Mouse (Mus musculus) hindbrain, embryonic 15.5 days (tissue): ENCODE measurements at regions not wholly inside any gene's neighbourhood (a gene's known extent, or its start where the extent isn't known, plus 50 kb on each side); places are given as distances from the start of the nearest gene placed in this dataset.

Experiments used
- ATAC-seq: fragments of 200-750 bp; cut with Nextera tagmentation; 2 replicates; pipeline ENCODE4 v1.8.0; 2017; ENCODE audit warnings: low read depth, moderate number of reproducible peaks, moderate TSS enrichment; ENCODE audit not compliant: low FRiP score
- H3K27ac ChIP-seq: fragments of 300-500 bp; sonication (generic); replicated peaks from 2 replicates; pipeline ENCODE4 v1.5.1; 2015; ENCODE audit warnings: mild to moderate bottlenecking, inconsistent platforms
- H3K27me3 ChIP-seq: fragments of 300-500 bp; sonication (generic); 2 replicates; pipeline ENCODE4 v1.6.1; 2015; ENCODE audit warnings: control low read depth, inconsistent platforms
- H3K36me3 ChIP-seq: fragments of 300-500 bp; sonication (generic); 2 replicates; pipeline ENCODE4 v1.6.1; 2015; ENCODE audit warnings: control low read depth, inconsistent platforms
- H3K4me1 ChIP-seq: fragments of 300-500 bp; sonication (generic); replicated peaks from 2 replicates; pipeline ENCODE4 v1.6.1; 2015; ENCODE audit warnings: control low read depth, inconsistent platforms
- H3K4me2 ChIP-seq: fragments of 300-500 bp; sonication (generic); 2 replicates; pipeline ENCODE4 v1.6.1; 2015; ENCODE audit warnings: moderate library complexity, mild to moderate bottlenecking, inconsistent platforms
- H3K4me3 ChIP-seq: fragments of 300-500 bp; sonication (generic); 2 replicates; pipeline ENCODE4 v1.5.1; 2015; ENCODE audit warnings: mild to moderate bottlenecking, inconsistent platforms
- H3K9ac ChIP-seq: fragments of 300-500 bp; sonication (generic); 2 replicates; pipeline ENCODE4 v1.6.1; 2015; ENCODE audit warnings: inconsistent platforms
- H3K9me3 ChIP-seq: fragments of 300-500 bp; sonication (generic); 2 replicates; pipeline ENCODE4 v1.6.1; 2016; ENCODE audit warnings: control low read depth, inconsistent platforms
- WGBS: fragments of 180-500 bp; shearing (Covaris S2); methylation state at CpG from one replicate; pipeline ENCODE4 v1.1.7; 2015; 5-methylcytosine and 5-hydroxymethylcytosine counted together

DNA sequence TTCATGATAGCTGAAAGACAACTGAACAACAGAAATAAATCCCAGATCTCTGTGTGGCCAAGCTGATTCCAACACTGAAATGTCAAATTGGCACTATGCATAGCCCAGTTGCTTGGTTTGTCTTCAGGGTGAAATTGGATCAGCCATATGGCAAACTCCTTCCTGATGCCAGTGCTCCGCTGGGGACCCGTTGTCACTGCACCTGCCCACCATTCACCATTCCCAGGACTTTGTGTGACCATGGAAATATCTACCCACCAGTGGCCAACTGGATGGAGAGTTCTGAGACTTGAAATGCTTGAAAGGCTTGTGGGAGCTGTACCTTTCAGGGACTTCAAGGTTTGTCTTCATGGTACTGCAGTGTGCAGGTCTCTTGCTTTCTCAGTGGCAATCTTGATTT is 777.2 kb downstream of the Epha4 start:
- Histone ChIP-seq H3K9ac (no peak overlapping the region), H3K36me3 (no peaks in the 10 kb centered on the region), H3K27ac (no peak overlapping the region), H3K27me3 (no peaks in the 10 kb centered on the region), H3K4me1 (no peaks in the 10 kb centered on the region), H3K4me2 (no peak overlapping the region), H3K4me3 (no peak overlapping the region), H3K9me3 (no peaks in the 10 kb centered on the region)
- ATAC-seq = no peak
- WGBS = 84% methylated on average over 2 of the region's 2 CpGs

DNA sequence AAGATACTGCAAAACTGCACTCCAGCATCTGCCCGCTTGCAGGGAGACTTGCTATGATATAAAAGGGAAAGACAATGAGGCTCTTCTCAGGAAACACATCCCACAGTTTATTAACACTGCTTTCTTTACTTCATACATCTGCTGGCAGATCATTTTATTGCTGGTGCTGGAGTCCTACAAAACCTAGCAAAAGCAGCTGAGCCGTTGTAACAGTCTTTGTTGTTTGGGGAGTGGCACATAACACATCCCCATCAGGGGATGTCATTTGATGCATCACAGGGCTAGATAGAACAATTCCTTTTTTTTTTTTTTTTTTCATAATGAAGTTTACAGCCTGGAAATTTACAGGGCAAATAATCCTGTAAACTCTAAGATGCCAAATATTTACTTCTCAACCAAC is 742.2 kb downstream of the Epha4 start:
- no peak overlapping the region for H3K27ac ChIP-seq
- no peak overlapping the region for H3K4me3 ChIP-seq
- H3K36me3 ChIP-seq = no peaks in the 10 kb centered on the region
- H3K9ac ChIP-seq = no peak overlapping the region
- 80% methylated on average over 2 of the region's 2 CpGs for WGBS
- no peaks in the 10 kb centered on the region for H3K4me1 ChIP-seq
- H3K9me3 ChIP-seq = no peaks in the 10 kb centered on the region
- no peak for ATAC-seq
- H3K27me3 ChIP-seq = no peaks in the 10 kb centered on the region
- no peak overlapping the region for H3K4me2 ChIP-seq

DNA sequence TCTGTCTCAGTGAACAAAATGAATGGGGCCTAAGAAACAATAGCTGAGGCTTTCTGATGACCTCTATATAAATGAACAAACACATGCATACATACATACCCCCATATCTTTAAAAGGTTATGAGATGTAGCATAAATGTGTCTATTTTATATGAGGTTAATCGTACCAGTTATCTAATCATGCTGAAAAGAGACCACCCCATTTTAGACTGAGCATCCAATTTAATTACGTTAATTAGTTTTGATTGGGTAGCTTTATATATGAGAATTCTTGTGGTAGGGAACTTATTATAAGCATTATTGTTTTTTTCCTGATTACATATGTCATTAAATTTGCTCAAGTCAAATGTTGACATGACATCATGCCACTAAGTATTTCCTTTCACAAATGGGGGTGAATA is 728.0 kb downstream of the Epha4 start:
- no peaks in the 10 kb centered on the region for H3K4me1 ChIP-seq
- no peaks in the 10 kb centered on the region for H3K36me3 ChIP-seq
- 88% methylated on average over 2 of the region's 2 CpGs for WGBS
- H3K9ac ChIP-seq = no peak overlapping the region
- no peak overlapping the region for H3K27ac ChIP-seq
- no peaks in the 10 kb centered on the region for H3K27me3 ChIP-seq
- H3K4me3 ChIP-seq = no peak overlapping the region
- no peak for ATAC-seq
- H3K9me3 ChIP-seq = no peaks in the 10 kb centered on the region
- no peak overlapping the region for H3K4me2 ChIP-seq

DNA sequence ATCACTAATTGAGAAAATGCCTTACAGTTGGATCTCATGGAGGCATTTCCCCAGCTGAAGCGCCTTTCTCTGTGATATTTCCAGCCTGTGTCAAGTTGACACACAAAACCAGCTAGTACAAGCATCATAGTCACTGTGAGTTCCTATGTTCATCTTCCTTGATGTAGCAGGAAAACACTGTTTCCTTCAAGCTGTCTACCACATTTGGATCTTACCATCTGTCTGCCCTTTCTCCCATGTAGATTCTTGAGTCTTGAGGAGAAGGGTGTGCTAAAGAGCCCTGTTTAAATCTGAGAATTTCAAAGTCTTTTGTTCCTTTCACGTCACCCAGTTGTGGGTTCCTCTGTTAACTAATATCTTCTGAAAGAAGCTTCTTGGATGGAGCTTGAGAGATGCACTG is 721.5 kb downstream of the Epha4 start:
- Histone ChIP-seq H3K36me3 (no peaks in the 10 kb centered on the region), H3K27me3 (no peaks in the 10 kb centered on the region), H3K9ac (no peak overlapping the region), H3K27ac (no peak overlapping the region), H3K9me3 (no peaks in the 10 kb centered on the region), H3K4me3 (no peak overlapping the region), H3K4me2 (no peak overlapping the region), H3K4me1 (no peaks in the 10 kb centered on the region)
- 93% methylated on average over 2 of the region's 2 CpGs for WGBS
- no peak for ATAC-seq

DNA sequence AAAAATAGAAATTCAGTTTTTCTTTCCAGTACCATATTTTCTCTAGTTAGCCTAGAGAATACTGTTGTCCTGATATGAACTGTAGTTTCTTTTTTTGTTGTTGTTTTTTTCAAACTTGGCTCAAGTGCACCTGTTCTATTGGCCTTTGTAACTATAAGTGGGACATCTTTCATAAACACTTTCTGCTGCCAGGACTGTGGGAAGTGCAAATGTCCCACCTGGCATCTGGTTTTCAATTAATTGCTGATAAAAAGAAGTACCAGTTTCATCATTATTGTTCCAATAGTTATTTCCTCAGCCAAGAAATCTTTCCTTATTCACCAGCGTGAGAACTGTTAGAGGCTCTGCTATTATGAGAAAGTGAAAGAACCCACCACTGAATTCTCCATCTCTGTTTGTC is 695.0 kb downstream of the Epha4 start:
- Histone ChIP-seq H3K27ac (no peak overlapping the region), H3K4me3 (no peak overlapping the region), H3K27me3 (no peaks in the 10 kb centered on the region), H3K9me3 (no peaks in the 10 kb centered on the region), H3K36me3 (no peaks in the 10 kb centered on the region), H3K4me2 (no peak overlapping the region), H3K9ac (no peak overlapping the region), H3K4me1 (no peaks in the 10 kb centered on the region)
- WGBS = 83% methylated on average over 1 of the region's 1 CpGs
- no peak for ATAC-seq

DNA sequence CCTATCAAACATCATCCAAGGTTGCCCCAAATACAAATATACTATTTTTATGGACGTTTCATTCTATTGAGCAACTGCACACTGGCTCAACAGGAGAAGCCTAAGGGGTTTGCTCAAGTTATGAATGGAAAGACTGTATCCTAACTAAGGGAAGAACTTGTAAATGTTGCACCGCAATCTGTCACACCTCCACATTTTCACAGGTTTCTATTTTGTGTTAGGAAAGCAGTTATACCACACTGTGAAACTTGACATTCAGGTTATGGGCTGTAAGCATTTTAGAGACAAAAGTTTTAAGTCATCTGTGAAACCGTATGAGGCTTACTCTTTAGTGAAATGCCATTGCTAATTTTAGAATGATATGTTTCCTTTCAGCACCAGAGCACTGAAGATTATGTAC is 693.3 kb downstream of the Epha4 start:
- H3K27ac ChIP-seq = no peak overlapping the region
- H3K36me3 ChIP-seq = no peaks in the 10 kb centered on the region
- H3K4me2 ChIP-seq = no peak overlapping the region
- no peaks in the 10 kb centered on the region for H3K4me1 ChIP-seq
- WGBS = 77% methylated on average over 3 of the region's 3 CpGs
- no peak overlapping the region for H3K9ac ChIP-seq
- no peak for ATAC-seq
- H3K9me3 ChIP-seq = no peaks in the 10 kb centered on the region
- no peak overlapping the region for H3K4me3 ChIP-seq
- no peaks in the 10 kb centered on the region for H3K27me3 ChIP-seq

DNA sequence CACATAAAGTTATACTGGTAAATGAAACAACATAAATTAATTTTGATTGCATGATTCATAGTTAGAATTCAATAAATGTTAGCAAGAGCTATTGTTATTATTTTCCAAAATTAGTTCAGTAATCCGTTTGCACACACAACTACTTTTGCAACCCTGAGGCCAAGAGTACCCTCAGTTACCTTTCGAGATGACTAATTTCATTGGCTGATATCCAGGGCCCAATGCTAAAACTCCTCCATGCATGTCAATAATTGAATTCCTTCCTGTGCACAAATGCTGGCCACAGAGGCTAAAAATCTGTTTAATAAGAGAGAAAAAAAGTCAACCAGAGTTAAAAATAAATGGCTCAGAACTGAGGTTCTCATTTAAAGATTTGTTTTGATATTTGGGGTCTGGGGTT is 685.2 kb downstream of the Epha4 start:
- ATAC-seq = no peak
- Histone ChIP-seq H3K4me1 (no peaks in the 10 kb centered on the region), H3K4me3 (no peak overlapping the region), H3K4me2 (no peak overlapping the region), H3K27me3 (no peaks in the 10 kb centered on the region), H3K9ac (no peak overlapping the region), H3K9me3 (no peaks in the 10 kb centered on the region), H3K36me3 (no peaks in the 10 kb centered on the region), H3K27ac (no peak overlapping the region)
- 57% methylated on average over 2 of the region's 2 CpGs for WGBS

DNA sequence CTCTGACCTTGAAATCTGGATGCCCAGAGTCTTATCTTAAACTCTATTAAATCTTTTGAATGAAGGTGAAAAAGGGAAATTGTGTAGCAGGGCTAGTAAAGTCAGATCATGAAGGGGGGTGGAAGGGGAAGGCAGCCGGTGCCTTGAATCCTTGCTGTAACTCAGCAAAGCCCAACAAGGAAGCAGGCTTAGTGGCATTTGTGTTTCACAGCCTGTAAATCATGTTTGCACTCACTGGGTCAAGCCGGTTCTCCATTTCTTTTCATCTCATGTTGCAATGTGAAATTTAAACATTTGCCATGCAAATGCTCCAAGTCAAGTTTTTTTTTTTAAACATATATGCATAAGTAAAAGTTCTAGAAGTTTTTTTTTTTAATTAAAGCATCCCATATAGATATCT is 682.6 kb downstream of the Epha4 start:
- Histone ChIP-seq H3K27ac (no peak overlapping the region), H3K27me3 (no peaks in the 10 kb centered on the region), H3K9ac (no peak overlapping the region), H3K4me2 (no peak overlapping the region), H3K36me3 (no peaks in the 10 kb centered on the region), H3K9me3 (no peaks in the 10 kb centered on the region), H3K4me1 (no peaks in the 10 kb centered on the region), H3K4me3 (no peak overlapping the region)
- WGBS = 84% methylated on average over 2 of the region's 2 CpGs
- no peak for ATAC-seq

DNA sequence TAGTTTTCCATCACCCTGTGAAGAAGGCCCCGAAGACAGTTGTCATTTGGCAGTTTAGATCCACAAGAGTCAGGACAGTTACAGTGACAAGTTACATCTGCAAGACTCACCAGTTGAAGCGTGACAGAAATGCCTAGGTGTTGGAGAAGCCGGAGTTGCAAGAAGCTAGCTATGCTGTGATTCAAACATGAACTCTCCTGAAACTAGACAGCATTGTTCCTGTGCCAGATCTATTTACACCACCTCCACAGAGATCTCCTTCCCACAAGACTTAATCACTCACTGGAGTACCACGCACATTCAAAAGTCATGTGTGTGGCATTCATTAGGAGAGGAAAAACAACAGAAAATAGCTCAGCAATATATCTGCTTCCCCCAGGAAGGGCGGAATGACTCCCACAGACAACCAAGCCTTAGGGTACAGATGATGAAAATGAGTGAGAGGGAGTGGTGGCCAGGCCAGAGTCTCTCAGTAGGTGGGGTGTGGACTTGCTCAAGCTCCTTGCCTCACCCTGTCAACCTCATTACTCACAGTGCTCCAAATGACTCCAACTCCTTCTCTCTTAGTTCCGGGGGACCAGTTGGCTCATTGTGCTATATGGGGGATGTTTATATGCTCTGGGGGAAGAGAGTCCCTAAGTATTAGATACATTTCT is 679.7 kb downstream of the Epha4 start:
- H3K27me3 ChIP-seq = no peaks in the 10 kb centered on the region
- no peaks in the 10 kb centered on the region for H3K36me3 ChIP-seq
- H3K4me2 ChIP-seq = no peak overlapping the region
- 83% methylated on average over 6 of the region's 6 CpGs for WGBS
- no peak overlapping the region for H3K9ac ChIP-seq
- no peak for ATAC-seq
- no peaks in the 10 kb centered on the region for H3K9me3 ChIP-seq
- no peak overlapping the region for H3K4me3 ChIP-seq
- H3K27ac ChIP-seq = no peak overlapping the region
- no peaks in the 10 kb centered on the region for H3K4me1 ChIP-seq

DNA sequence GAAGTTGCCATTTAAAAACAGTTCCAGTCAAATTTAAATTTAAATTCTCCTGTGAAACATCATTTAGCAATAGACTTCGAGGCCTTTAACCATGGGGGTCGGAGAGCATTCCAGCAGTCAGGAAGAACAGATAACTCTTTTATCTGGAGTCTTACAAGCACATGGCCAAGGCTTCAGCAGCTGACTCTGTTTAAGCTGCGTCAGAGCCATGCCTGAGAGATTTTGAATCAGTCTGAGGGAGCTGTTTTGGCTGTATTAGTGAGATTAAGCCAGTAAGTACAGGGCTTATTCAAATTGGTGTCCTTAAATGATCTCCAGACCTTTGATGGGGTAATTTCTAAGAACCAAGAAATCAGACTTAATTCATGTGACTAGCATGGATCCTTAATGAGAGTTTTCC is 665.5 kb downstream of the Epha4 start:
- H3K9me3 ChIP-seq = no peaks in the 10 kb centered on the region
- ATAC-seq = no peak
- no peak overlapping the region for H3K27ac ChIP-seq
- no peaks in the 10 kb centered on the region for H3K36me3 ChIP-seq
- H3K4me1 ChIP-seq = no peaks in the 10 kb centered on the region
- H3K4me2 ChIP-seq = no peak overlapping the region
- H3K9ac ChIP-seq = no peak overlapping the region
- no peak overlapping the region for H3K4me3 ChIP-seq
- 43% methylated on average over 3 of the region's 3 CpGs for WGBS
- no peaks in the 10 kb centered on the region for H3K27me3 ChIP-seq

DNA sequence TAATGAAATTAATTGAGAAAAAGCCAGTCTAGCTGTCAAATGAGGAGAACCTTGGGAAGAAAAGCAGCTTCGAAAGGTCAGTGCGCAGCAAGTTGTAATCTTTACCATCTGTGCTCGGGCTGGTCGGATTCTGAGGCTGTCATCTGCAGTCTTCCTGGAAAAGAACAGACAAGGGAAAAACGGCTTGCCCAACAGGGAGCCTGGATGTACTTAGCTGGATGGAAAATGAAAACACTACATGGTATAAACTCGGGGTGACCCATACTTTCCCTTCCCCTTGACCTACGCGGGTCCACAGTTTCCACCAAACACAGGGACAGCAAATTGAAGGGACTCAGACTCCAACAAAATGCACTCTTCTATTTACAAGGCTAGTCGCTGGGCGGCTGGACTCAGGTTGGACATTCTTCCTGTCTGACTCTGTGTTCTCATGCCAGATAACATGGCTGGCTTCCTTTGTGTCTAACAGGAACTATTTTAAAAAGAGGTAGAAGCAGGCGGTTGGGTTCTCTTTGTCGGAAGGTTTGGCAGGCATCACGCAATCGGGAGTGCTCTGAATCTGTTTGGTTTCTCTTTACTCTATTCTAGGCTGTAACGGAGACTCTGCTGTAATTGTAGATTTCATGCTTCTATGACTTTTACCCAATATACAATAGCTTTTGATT is 648.5 kb downstream of the Epha4 start:
- WGBS = 74% methylated on average over 15 of the region's 15 CpGs
- Histone ChIP-seq H3K9me3 (no peaks in the 10 kb centered on the region), H3K27me3 (no peaks in the 10 kb centered on the region), H3K4me2 (0 out of 2 replicates have a peak overlapping the region, but pooled peaks have one; percentile 11), H3K4me3 (no peak overlapping the region), H3K27ac (no peak overlapping the region), H3K36me3 (no peaks in the 10 kb centered on the region), H3K9ac (no peak overlapping the region), H3K4me1 (no peaks in the 10 kb centered on the region)
- no peak for ATAC-seq

DNA sequence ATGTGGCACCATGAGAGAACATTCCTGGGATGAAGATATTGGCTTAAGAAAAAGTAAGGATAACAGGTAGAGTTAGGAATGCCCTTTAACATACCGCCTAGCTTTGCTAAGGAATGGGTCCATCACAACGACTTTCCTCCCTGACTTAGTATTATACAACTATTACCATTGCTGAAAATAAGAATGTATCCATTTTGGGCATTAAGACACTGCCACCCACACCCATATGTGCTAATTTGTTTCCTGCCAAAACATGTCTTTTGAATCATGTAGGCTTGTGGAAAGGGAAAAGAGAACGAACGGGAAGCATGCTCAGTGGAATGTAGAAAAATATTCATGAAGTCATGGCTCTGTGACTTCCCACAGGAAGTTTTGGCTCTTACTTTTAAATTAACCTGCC is 641.7 kb downstream of the Epha4 start:
- WGBS = 77% methylated on average over 4 of the region's 4 CpGs
- no peaks in the 10 kb centered on the region for H3K4me1 ChIP-seq
- H3K36me3 ChIP-seq = no peaks in the 10 kb centered on the region
- no peak for ATAC-seq
- no peak overlapping the region for H3K4me3 ChIP-seq
- no peaks in the 10 kb centered on the region for H3K9me3 ChIP-seq
- no peak overlapping the region for H3K9ac ChIP-seq
- no peak overlapping the region for H3K4me2 ChIP-seq
- no peaks in the 10 kb centered on the region for H3K27me3 ChIP-seq
- H3K27ac ChIP-seq = no peak overlapping the region
